Mouse (Mus musculus) kidney, adult 11 months (tissue): Measurements from ENCODE around the gene Capza1.

Source experiments
- DNase-seq: peaks from one replicate; pipeline ENCODE4 v3.0.0; 2022

Gene Capza1

GRCm38 (mm10) chr3:104785284-104785683 is 79.0 kb downstream of the Capza1 start:
- no peak for DNase-seq

- DNase-seq, result no peak
Observed at GRCm38 (mm10) chr3:104783971-104784500, 80.3 kb downstream of the Capza1 start.

- peak; percentile 65 for DNase-seq
Observed at GRCm38 (mm10) chr3:104782061-104782681, 82.1 kb downstream of the Capza1 start.

- DNase-seq, result no peak
Observed at GRCm38 (mm10) chr3:104781471-104781903, 82.8 kb downstream of the Capza1 start, which contains the start of gene Fam19a3. Gene Fam19a3 (minus strand): TSS chr3:104781840.

- DNase-seq, result peak; percentile 79
Observed at GRCm38 (mm10) chr3:104780561-104781420, 83.5 kb downstream of the Capza1 start, which contains the start of gene Ppm1j. Gene Ppm1j (plus strand): TSS chr3:104781056.

- no peak for DNase-seq
Observed at GRCm38 (mm10) chr3:104779949-104780348, 84.4 kb downstream of the Capza1 start.

- DNase-seq, result no peak
Observed at GRCm38 (mm10) chr3:104777342-104777741, 87.0 kb downstream of the Capza1 start.

GRCm38 (mm10) chr3:104773301-104773700 is 91.0 kb downstream of the Capza1 start:
- DNase-seq, result no peak
